Mouse (Mus musculus) megakaryocyte, adult 5-6 weeks (primary cell): ENCODE measurements around the gene Spindoc. TPM values are rescaled to one million over a fixed set of nuclear protein-coding genes. Genes with fewer than 3 reads are reported as not detected.
A peak's percentile ranks its signal among the peaks of the same experiment; 100 is the strongest.
"Not testable (repeated sequence)": the region's sequence is repeated elsewhere in the genome, so short reads cannot be mapped to it uniquely, and the experiment has no call there.

Experiments
- ATAC-seq: 2 replicates; pipeline ENCODE4 v1.8.0; 2016; ENCODE audit warnings: mild to moderate bottlenecking, inconsistent platforms; ENCODE audit not compliant: poor library complexity, severe bottlenecking
- total RNA-seq, 2 experiments: library from RNA; stranded (forward) in 1 of 2; stranded (reverse) in 1 of 2; fragments of 153-499, 151-499 nt in 1 of 2; fragments of 221-1000, 200-1000 nt in 1 of 2; gene quantifications; 2 replicates each; pipeline versions ENCODE4 v1.2.3 to v1.2.4; 2015 to 2017

Spindoc gene
- total RNA-seq, 2 experiments from 2014 or later: 5.8 to 6.8 TPM

DNA sequence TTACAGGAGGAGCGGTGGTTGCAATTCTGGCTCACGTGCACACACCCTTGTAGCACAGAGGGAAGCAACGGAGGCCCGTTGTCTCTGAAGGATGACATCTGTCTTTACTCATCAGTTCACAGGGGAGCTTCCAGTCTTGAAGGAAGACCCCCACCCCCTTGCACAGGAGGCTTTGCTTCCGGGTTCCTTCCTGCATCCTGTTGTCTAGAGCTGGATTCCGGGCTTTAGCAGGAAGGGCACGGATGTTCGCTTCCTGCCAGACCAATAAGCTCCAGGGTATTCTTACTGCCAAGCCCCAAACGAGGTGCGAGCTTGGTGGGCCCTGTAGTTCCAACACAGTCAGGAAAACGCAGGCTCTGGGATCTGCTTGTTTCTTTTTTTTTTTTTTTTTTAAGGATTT is 17.8 kb upstream of the Spindoc start:
- ATAC-seq: no peak

DNA sequence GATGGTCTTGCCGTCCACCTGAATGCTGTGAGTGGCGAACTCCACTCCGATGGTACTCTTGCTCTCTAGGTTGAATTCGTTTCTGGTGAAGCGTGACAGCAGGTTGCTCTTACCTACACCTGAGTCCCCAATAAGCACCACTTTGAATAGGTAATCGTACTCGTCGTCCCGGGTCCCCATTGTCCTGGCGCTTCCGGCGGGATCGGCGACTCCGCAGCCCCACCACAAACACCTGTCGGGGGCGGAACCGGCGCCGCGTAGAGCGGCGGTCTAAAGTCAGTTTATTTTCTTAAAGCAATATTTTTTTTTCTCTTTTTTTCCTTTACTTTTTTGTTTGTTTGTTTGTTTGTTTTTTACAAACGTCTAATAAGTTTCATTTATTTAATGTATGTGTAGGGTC is 16.1 kb upstream of the Spindoc start:
- peak; percentile 63 for ATAC-seq

DNA sequence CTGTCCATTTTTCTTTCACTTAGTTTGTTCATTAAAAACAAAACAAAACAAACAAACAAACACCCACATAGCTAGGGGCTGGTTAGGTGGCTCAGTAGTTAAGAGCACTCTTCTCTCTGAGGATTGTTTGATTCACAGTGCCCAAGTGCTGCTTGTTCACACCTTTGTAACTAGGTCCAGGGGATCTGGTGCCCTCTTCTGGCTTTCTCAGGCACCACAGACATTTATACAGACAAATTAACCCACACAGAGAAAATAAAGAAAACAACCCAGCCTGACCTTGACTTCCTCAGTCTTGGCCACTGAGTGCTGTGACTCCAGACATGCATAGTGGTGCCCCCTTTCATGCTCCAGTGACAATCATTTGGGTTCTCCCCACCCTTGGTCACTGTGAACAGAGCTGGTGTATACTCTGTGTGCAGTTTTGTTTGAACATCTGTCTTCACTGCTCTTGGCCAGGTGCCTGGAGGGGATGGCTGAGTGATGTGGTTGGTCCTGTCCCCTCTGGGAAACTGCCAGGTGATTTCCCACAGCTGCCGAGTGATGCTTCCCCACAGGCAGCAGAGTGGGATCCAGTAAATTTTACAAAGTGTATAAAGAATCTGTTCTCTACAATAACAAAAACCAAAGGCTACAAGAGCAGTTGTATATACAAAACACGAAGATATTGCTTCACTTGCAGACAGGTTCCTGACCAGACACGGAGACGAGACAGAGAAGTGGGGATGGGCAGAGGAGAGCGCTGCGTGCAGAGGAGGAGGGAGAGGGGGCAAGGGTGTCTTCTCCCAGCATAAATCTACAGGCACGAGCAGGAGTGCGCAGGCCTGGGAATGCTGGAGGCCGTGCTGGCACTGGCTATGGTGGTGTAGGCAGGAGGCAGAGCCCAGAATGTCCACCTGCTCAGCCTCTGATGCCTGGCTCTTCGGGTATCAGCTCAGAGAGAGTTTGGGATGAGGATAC is 14.4 kb upstream of the Spindoc start:
- ATAC-seq: not testable (repeated sequence)

DNA sequence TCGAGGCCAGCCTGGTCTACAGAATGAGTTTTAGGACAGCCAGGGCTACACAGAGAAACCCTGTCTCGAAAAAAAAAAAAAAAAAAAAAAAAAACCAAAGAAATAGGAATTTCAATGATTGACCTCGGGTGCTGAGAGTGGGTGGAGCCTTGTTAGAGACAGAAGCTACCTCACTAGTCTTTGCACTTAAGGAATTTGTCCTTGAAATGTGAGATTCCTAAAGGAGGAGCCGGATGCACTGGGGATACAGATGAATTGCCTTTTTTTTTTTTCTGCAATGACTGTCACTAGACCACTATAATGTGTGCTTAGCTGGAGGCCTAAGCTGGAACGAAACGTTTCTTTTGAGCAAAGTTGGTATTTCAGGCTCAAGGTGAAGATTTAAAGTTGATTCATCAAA is 5.7 kb upstream of the Spindoc start:
- no peak for ATAC-seq

DNA sequence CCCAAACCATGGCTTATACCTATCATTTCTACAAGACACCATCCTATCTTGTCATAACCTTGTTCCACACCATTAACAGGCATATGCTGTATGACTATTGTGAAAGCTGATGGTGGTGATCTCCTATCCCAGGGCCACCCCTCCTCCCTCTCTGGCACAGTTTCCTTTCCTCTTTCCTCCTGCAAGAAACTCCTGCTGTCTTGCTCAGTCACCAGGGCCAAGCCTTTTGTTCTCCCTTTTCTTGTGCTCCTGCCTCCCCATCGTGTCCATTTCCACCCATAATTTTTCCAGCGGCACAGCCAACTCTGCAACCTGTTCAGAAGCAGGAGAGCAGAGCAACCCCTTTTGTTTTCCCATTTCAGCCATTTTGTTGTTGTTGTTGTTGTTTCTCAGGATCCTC is 3.2 kb upstream of the Spindoc start:
- peak; percentile 56; the same call in 1 of the 2 replicates for ATAC-seq

DNA sequence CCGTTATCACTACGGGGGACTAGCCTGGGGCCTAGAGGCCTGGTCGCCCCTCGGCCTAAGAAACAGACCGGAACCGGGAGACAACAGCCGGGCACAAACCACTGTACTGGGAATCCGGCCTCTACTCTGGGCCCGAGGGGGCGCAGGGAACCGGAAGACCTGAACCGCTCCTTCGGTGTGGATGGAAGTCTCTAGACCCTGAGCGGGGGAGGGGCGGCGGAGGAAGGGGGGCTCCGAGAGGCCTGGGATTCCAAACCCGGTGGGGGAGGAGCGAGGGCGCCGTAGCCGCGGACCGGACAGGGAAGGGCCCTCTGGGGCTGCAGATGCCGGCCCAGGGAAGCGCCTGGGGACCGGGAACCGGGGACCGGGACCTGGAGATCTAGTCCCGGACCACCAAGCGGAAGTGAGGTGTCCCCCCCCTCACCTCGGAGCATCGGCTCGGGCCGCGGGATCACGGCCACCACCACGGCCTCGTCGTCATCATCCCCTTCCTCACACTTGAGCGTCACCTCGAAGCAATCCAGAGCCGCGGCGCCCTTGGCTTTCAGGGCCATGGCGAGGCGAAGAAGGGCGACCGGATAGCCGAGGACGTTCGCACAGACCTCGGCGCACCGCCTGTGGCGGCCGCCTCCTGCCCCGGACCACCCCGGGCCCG is 419 bp downstream of the Spindoc start:
- peak; percentile 17 for ATAC-seq

DNA sequence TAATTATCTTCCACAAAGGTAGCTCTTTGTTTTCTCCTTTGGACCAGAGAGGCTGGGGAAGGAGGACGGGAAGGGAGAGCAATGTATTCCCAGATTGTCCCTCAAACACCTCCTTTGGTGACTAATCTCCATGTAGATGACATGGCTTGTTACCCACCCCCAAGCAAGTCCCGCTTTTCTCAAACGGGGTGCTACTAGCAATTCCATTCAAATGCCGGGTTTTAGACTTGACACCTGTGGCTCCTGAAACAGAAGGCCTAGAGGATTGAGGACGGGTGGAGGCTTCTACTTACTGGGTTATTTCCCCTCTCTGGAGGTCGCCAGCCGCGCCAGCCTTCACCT is 917 bp downstream of the Spindoc start:
- ATAC-seq: no peak

DNA sequence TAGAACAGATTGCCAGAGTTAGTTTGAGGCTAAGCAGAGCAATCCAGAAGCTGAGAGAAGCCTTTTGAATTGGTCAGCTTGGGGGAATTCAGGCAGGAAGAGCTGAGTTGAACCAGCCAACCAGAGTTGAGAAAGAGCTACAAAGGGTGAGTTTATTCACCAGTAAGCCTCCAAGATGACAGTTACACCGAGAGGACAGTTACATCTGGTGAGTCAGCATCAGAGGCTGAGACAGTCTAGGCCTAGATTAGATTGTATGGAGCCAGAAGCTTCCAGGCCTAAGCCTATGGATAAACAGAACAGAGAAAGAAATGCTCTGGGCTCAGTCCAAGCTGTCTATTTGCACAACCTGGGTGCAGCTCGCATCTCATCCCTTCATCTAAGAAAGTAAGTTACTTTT is 5.2 kb downstream of the Spindoc start:
- ATAC-seq: no peak

DNA sequence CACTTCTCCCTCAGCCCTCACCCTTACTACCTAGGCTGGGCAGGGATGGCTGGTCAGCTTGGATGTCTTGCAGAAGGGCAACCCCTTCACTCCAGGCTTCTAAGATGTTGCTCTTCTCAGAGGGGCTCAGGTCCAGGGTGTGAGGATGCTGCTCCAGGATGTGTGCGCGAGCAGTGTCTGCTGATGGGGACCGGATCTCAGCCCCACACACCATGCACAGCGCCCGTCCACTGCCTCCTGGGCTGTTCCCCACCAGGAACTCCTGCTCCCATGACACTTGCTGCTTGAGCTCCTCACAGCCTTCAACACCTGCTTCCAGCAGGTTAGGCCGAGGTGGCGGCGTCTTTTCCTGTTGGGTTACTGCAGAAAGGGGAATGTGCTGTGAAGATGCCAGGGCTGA is 8.3 kb downstream of the Spindoc start:
- ATAC-seq: no peak

DNA sequence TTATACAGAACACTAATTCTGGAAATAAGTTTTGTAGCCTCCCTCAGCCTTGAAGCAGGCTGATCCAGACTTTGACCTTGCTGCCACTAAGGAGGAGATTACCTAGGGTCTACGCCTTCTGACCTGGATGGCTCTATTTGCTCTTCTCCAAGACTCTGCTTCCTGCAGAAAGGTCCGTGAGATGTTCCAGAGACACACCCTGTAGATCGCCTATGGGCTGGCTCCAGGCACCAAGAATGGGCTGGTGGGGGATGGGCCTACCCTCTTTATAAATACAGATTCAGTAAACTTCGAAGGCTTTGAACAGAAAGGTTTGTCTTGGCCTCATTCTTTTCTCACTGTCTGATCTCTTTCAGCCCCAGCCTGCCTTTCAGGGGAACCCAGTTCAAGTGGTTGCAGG is 13.3 kb downstream of the Spindoc start:
- not testable (repeated sequence) for ATAC-seq

DNA sequence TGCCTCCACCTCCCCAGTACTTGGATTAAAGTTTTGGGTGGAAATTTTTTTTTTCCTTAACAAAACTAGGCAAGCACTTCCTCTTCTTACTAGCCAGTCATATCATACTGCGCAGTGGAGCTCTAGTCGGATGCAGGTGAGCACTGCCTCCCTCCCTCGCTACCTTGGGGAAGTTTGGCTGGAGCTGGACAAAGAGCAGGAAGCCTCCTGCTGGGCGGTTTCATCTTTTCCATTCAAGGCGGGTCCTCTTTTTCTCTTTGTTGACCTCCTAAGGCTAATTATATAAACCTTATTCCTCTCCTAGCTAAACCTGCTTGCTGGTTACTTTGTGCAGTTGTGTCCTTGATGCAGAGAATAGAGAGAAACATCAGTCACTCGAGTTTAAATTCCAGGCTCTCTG is 29.2 kb downstream of the Spindoc start:
- no peak for ATAC-seq

DNA sequence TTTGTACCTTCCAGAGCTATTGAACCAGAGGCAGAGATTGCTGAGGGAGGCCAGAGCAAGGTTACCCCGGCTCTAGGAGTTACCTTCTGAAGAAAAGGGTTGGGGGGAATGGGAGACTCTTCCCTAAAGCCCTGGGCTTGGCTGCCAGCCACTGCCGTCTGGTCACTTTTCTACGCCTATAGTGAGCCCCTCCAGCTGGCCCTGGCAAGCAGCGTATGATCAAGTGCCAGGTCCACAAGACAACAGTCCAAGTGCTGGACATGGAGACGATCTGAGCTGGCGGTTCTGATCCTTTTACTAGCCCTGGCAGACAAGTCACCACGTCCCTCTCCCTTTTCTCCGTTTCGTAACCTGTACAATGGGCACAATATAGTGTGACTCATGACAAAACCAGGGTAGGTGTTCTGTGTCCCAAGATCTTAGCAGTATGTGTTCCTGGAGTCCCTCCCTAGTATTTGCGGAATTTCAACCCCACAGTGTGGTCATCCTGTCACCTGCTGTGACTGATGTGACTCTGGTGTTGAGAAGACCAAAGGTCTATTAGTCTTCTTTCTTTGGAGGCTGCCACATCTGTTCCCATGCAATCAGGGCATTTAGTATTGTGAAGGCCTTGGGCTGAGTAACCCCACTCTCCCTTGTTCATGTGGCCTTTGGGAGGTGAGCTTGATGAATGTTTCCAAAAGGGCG is 29.8 kb downstream of the Spindoc start:
- no peak for ATAC-seq

DNA sequence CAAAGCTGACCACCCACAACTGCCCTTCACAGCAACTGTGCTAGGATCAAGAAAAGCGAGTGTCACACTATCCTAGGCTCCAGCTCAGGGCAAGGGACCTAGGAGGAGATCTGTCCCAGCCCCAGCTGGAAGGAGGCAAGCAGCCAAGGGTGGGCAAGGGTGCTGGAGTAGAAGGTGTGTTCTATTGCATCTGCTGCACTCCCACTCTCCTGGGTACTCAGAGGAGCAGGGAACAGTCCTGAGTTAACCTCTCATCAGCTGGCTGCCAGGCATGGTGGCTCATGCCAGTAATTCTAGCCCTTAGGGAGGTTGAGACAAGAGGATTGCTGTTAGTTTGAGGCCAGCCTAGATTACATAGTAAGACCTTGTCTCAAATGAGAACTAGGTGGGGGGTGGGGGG is 32.8 kb downstream of the Spindoc start:
- no peak for ATAC-seq

DNA sequence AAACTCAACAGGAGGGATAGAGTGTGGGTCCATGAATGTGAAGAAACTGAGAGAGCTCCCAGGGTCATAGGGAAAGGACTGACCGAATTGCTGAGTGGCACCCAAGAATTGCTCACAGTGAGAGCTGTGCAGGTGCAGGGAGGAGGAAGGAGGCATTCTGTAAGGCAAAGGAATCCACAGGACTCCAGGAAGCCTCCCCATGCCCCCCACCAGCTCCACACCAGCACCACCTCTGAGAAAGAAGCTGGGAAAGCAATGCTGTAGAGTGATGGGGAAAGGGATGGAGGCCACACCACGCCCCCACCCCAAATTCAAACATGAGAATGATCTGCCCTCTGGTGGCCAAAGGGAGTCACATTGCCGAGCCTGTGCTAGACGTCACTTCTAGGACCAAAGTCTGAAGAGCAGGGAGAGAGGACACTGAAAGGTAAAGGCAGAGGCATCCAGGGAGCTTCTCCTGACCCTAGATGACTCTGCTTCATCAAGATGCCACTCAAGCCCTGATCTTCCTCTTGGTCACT is 37.5 kb downstream of the Spindoc start:
- no peak for ATAC-seq

DNA sequence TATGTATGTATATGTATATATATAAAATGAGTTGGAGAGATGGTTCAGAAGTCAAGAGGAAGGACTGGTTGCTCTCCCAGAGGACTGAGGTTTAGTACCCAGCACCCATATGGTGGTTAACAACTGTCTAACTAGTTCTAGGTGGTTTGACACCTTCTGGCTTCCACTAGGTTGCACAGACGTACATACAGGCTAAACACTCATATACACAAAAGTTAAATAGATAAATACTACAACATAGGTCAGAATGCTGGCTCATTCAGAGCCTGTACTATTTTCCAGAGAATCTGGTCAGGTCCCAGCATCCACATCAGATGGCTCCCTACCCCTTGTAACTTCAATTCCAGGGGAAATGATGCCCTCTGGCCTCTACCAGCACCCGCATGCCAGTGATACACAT is 40.1 kb downstream of the Spindoc start:
- ATAC-seq: no peak

DNA sequence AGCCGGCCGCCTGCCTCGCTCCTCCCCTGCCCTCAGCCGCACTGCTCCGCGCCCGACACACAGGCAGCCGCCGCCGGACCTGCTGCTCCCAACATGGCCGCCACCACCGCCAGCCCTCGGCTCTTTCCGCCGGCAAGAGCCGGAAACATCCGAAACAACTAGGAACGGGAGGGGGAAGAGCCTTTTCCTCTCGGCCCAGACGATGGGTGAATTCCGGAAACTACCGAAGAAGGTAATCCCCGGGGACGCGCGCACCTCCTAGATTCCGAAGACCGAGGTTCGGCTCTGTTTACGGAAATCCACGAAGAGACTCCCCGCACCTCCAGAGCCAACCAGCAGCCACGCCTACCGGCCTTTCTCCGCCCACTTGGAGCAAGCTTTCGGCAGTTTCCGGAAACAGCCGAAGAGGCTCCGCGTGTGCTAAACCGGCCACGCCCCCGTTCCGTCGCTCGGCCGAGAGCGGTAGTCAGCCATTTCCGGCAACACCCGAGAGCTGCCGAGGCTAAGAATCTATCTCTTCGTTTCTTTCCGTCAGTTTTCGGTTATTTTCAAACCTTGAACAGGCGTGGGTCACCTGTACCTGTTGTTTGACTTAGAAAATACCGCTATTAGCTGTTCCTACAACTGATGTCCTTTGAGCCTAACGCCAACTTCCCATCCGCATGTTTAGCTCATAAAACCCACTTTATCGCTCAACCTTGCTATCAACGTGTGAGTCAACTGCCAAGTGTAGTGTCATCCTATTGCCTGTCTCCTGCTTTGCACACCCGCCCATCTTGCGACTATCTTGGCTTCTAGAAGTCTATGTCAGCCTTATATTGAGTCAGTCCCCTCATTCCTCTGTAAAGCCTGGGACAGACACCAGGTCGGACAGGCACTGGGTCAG is 41.0 kb downstream of the Spindoc start, which contains the start of gene Mark2:
Gene Mark2, minus strand, starts transcription at position 349 of the 886 bp plus-strand sequence.
- peak; percentile 88 for ATAC-seq

DNA sequence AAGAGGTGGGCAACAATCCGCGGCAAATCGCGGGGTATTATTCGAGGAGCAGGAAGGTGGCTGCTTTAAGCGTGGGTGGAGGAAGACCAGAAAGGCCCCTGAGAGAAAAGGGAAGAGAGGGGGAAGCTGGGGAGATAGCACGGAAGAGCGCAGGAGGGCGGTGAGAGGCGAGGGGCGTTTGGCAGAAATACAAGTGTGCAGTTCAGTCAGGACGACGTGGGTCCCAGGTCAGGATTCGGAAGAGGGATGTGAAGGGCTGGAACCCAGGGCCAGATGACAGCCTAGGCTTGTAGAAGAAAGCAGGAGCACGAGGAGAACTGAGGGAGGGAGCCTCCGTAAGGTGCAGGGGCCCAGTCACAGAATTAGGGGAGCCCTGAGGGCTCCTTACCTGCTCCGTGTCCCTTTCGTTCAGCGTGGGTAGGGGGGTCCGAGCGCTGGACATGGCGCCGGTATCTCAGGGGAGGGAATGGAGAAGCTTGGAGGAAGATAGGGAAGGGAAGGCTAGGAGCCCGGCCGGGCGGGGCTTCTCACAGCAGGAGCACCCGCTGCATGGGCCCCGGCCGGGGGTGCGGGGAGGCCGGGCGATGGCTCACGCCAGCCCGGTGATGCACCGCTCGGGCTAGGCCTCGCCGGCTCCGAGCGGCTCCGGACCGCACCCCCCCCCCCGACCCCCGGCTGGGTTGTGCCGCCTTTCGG is 41.9 kb downstream of the Spindoc start:
- ATAC-seq: peak; percentile 8

DNA sequence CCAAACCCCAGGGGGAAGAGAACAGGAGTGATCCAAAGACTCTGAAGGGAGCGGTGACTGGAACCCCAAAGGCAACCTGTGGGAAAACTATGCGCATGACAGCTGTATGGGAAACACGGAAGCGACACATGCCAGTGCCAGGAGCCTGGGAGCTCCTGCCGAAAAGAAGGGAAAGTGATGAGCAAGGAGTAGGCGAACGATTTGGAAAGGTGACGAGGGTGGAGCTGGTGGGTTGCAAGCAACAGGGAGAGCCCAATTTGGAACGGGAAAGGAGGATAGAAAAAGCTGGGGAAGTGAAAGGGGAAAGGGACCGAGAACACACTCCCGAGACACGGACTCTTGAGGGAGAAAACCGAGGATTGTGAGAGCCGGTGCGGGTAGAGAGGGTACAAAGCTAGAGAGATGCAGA is 42.4 kb downstream of the Spindoc start:
- ATAC-seq: no peak

DNA sequence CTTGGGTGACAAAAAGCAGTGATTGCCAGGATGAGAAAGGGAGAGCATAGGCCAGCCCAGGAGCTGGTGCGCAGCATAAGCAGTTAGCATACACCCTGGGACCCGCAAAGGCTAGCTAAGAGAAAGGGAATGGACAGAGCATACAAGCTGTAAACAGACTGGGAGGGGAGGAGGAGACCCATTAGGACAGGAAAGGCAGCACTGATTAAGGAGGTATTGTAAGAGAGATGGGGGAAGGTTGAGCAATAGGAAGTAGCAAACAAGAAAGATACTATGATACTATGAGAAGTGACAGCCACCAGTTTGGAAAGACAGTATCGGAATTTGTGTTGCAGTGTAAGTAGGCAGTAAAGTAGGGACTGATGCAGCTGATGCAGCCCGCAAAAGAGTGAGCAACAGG is 42.9 kb downstream of the Spindoc start:
- no peak for ATAC-seq

DNA sequence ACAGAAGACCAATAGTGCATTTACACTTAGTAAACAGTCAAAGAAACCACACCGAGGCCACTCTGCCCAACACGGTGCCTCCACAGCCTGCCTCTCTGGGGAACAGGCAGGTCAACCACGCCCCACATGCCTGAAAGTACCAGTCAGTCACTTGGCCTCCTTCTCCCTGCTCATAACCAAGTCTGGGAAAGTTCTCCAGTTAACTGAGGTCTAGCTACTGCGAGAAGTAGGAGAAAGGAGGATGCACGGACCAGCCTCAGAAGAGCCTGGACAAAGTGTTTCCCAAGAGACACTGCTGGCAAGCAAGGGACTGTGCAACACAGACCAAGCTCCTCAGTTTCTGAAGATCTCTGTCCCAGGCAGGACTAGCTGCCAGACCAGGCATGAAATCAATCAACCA is 43.8 kb downstream of the Spindoc start:
- no peak for ATAC-seq
